Mouse (Mus musculus) brain, embryonic 14.5 days (tissue): ENCODE results near the gene Prr5l.

Source experiments
- CTCF ChIP-seq: fragments of 200-500 bp; IDR thresholded peaks from 2 replicates; pipeline ENCODE4 v1.5.1; 2012; ENCODE audit warnings: inconsistent platforms, mild to moderate bottlenecking, moderate library complexity, borderline replicate concordance; ENCODE audit not compliant: insufficient read depth, insufficient read length; ENCODE audit errors: extremely low read depth
- POLR2A ChIP-seq: fragments of 200-500 bp; IDR thresholded peaks from 2 replicates; pipeline ENCODE4 v1.6.1; 2012; ENCODE audit warnings: mild to moderate bottlenecking, inconsistent platforms, borderline replicate concordance; ENCODE audit not compliant: poor library complexity, insufficient read depth, insufficient read length, severe bottlenecking; ENCODE audit errors: extremely low read depth

DNA sequence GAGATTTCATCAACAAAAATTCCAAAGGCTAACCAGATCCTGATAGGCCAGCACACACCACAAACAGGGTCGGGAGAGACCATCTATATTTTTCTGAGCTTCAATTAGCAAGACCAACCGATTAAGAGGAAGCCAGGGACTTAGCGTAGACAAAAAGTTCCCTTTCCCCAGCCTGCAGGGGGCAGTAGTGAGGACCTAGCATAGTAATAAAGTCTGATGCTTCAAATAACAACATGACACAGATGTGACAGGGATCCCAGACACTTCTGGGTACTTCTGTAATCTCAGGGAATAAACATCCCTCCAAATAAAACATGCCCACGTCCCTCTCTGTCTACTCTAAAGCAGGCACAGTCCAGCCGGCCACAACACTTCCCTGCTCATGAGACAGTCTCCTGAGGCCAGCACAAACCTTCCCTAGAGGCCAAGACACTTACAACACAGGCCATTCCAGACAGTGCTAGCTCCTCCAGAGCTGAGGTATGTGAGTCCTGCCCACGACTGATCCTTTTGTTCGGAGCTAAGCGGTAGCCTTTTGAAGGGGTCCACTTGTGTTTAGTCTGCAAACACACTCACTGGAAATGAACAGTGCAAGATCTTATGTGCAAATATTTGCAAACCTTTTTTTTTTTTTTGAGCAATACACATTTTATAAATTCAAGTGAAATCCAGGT is 167.0 kb downstream of the Prr5l start:
- TF ChIP-seq CTCF (peak; percentile 41; the same call in 1 of the 2 replicates), POLR2A (no peak)
